Mouse (Mus musculus): ENCODE measurements at regions not wholly inside any gene's neighbourhood (a gene's known extent, or its start where the extent isn't known, plus 50 kb on each side); places are given as distances from the start of the nearest gene placed in this dataset.

GRCm38 (mm10) chr14:31945125-31945524 is 83.7 kb upstream of the Galnt15 start:
- no peaks in the 10 kb centered on the region for H3K27me3 ChIP-seq
- no peaks in the 10 kb centered on the region for H3K9me3 ChIP-seq (replicated peaks)
- H3K4me2 ChIP-seq: no peak overlapping the region
- WGBS: 7% methylated on average over 7 of the region's 7 CpGs
- no peak overlapping the region for H3K9ac ChIP-seq
- H3K4me1 ChIP-seq (replicated peaks): peaks cover 14% of the 10 kb centered on the region
- no peaks in the 10 kb centered on the region for H3K36me3 ChIP-seq
- peak overlapping the region; percentile 66 for H3K27ac ChIP-seq
- ATAC-seq (replicated peaks; ENCODE audit: insufficient number of reproducible peaks, insufficient read depth, low FRiP score, low read depth): peak; percentile 68; the same call in 1 of the 2 replicates
- H3K4me3 ChIP-seq: no peak overlapping the region

- Histone ChIP-seq H3K27me3 (no peaks in the 10 kb centered on the region), H3K4me2 (no peak overlapping the region), H3K27ac (peak overlapping the region; percentile 66), H3K36me3 (no peaks in the 10 kb centered on the region), H3K9me3 (replicated peaks) (no peaks in the 10 kb centered on the region), H3K9ac (no peak overlapping the region), H3K4me3 (no peak overlapping the region), H3K4me1 (replicated peaks) (peaks cover 14% of the 10 kb centered on the region)
- WGBS: 87% methylated on average over 1 of the region's 1 CpGs
- 0 out of 2 replicates have a peak, but pooled peaks have one; percentile 30 for ATAC-seq (replicated peaks; ENCODE audit: insufficient number of reproducible peaks, insufficient read depth, low FRiP score, low read depth)
Measured at GRCm38 (mm10) chr14:31946032-31946431, 82.8 kb upstream of the Galnt15 start.

DNA sequence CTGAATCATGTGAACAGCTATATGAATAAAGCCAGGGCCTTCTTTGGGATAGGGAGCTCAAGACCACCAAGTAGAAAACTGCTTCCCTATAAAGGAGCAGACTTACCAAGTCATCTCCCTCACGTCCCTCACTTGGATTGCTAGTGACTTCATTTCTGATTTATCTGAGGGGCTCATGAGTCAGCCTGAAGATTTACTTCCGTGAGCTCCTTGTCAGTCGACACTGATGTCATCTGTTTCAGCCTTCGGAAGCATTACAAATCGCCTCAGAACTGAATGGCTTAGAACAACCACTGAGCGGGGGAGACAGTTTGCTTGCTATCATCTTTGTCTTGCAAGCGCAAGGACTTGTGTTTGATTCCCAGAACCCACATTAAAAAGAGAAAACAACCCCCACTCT is 81.5 kb upstream of the Galnt15 start:
- Histone ChIP-seq H3K9ac (no peak overlapping the region), H3K27me3 (no peaks in the 10 kb centered on the region), H3K4me3 (no peak overlapping the region), H3K36me3 (no peaks in the 10 kb centered on the region), H3K27ac (no peak overlapping the region), H3K4me1 (replicated peaks) (peaks cover 12% of the 10 kb centered on the region), H3K4me2 (no peak overlapping the region), H3K9me3 (replicated peaks) (no peaks in the 10 kb centered on the region)
- ATAC-seq (replicated peaks; ENCODE audit: insufficient number of reproducible peaks, insufficient read depth, low FRiP score, low read depth): no peak
- 29% methylated on average over 7 of the region's 7 CpGs for WGBS

- Histone ChIP-seq H3K4me3 (no peak overlapping the region), H3K4me2 (no peak overlapping the region), H3K27me3 (no peaks in the 10 kb centered on the region), H3K36me3 (no peaks in the 10 kb centered on the region), H3K27ac (no peak overlapping the region), H3K4me1 (replicated peaks) (no peaks in the 10 kb centered on the region), H3K9me3 (replicated peaks) (no peaks in the 10 kb centered on the region), H3K9ac (no peak overlapping the region)
- ATAC-seq (replicated peaks; ENCODE audit: insufficient number of reproducible peaks, insufficient read depth, low FRiP score, low read depth): no peak
- 68% methylated on average over 3 of the region's 3 CpGs for WGBS
Measured at GRCm38 (mm10) chr14:31951894-31952293, 76.9 kb upstream of the Galnt15 start.

DNA sequence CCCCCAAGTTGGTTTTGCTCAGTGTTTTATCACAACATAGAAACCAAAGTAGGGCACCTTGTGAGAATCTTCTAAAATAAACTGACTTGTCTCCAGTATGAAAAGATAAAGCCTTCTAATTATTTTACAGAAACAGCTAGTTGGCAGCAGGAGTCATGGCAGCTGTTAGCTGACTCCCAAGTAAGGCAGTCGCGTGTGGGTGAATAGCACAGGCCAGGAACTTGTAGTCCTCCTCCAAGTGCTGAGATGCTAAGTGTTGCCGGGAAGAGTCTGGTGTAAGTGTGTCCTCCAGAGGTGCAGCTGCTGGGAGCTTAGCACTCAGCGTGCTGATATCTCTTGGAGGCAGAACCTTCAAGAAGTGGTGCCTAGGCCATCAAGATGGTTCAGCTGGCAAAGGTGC is 75.0 kb upstream of the Galnt15 start:
- no peak overlapping the region for H3K9ac ChIP-seq
- H3K9me3 ChIP-seq (replicated peaks): no peaks in the 10 kb centered on the region
- ATAC-seq (replicated peaks; ENCODE audit: insufficient number of reproducible peaks, insufficient read depth, low FRiP score, low read depth): no peak
- no peak overlapping the region for H3K4me2 ChIP-seq
- no peak overlapping the region for H3K27ac ChIP-seq
- no peaks in the 10 kb centered on the region for H3K4me1 ChIP-seq (replicated peaks)
- WGBS: 62% methylated on average over 4 of the region's 4 CpGs
- no peak overlapping the region for H3K4me3 ChIP-seq
- no peaks in the 10 kb centered on the region for H3K27me3 ChIP-seq
- no peaks in the 10 kb centered on the region for H3K36me3 ChIP-seq

DNA sequence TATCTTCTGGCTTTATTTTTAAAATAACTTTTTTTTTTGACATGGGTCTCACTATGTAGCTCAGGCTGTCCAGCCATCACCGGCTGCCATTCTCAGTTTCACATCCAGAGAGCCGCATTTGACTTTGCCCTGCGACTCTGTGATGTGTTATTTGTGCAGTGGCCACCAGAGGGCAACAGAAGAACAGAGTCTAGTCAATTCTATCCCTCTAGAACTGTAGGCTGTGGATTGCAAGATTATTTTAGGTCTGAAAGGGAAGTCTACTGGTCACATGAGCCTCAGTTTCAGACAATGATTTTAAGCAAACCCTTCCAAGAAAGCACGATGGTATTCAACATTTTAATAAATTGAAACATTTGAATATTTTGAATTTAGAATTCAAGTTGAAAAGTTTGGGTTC is 73.8 kb upstream of the Galnt15 start:
- Histone ChIP-seq H3K4me1 (replicated peaks) (no peaks in the 10 kb centered on the region), H3K4me3 (no peak overlapping the region), H3K27ac (no peak overlapping the region), H3K36me3 (no peaks in the 10 kb centered on the region), H3K4me2 (no peak overlapping the region), H3K9me3 (replicated peaks) (no peaks in the 10 kb centered on the region), H3K27me3 (no peaks in the 10 kb centered on the region), H3K9ac (no peak overlapping the region)
- ATAC-seq (replicated peaks; ENCODE audit: insufficient number of reproducible peaks, insufficient read depth, low FRiP score, low read depth): 0 out of 2 replicates have a peak, but pooled peaks have one; percentile 40
- 5% methylated on average over 4 of the region's 4 CpGs for WGBS

DNA sequence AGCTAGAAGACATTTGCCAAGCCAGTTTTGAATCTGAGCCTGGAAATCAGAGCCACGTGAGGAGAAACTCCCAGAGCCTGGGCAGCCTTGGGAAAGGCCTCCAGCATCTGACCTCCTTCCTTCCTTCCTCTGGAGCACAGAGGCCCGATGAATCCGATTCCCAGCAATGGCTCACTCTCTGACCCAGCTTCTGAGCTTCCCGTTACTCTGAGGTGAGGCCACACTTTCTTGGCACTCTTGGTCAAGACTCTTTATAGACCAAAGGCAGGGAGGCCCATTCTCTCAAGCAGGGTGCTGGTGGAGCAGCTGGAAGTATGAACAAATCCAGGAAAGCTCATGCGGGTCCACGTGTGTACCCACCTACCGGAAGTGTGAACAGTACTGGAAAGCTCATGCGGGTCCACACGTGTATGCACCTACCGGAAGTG is 71.6 kb upstream of the Galnt15 start:
- no peak overlapping the region for H3K4me2 ChIP-seq
- H3K9ac ChIP-seq: no peak overlapping the region
- H3K4me3 ChIP-seq: no peak overlapping the region
- no peaks in the 10 kb centered on the region for H3K9me3 ChIP-seq (replicated peaks)
- H3K27ac ChIP-seq: no peak overlapping the region
- no peak for ATAC-seq (replicated peaks; ENCODE audit: insufficient number of reproducible peaks, insufficient read depth, low FRiP score, low read depth)
- no peaks in the 10 kb centered on the region for H3K36me3 ChIP-seq
- no peaks in the 10 kb centered on the region for H3K27me3 ChIP-seq
- no peaks in the 10 kb centered on the region for H3K4me1 ChIP-seq (replicated peaks)
- WGBS: 84% methylated on average over 10 of the region's 10 CpGs

DNA sequence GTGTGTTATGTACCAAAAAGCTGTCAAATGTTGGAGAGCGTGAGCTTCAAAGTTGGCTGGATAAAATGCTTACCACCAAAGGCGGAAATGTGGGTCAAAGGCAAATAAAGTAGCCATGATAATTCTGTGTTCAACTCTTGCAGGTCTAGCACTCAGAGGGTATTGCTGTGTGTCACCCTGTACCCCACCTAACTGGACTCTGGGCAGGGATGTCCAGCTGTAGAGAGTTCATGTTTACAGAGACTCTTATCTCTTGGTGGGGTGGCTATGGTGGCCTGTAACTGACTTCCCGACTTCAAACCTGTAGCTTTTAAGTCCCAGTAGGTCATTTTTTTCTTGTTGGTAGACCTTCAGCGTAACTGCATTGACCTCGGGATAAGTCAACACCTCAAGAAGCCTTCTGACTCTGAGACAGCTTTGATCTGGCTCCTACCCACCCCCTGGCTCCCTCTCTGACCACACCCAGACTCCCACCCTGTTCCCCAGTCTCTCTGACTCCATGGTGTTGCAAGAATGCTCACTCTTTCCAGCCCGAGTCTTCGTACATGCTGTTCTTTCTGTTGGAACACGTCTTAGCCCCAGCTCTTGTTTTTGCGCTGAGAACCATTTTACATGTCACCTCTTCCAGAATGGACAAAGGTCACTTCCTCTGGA is 68.5 kb upstream of the Galnt15 start:
- peaks cover 8% of the 10 kb centered on the region for H3K4me1 ChIP-seq (replicated peaks)
- no peaks in the 10 kb centered on the region for H3K36me3 ChIP-seq
- H3K4me3 ChIP-seq: no peak overlapping the region
- H3K27ac ChIP-seq: no peak overlapping the region
- H3K9me3 ChIP-seq (replicated peaks): no peaks in the 10 kb centered on the region
- no peak for ATAC-seq (replicated peaks; ENCODE audit: insufficient number of reproducible peaks, insufficient read depth, low FRiP score, low read depth)
- no peaks in the 10 kb centered on the region for H3K27me3 ChIP-seq
- H3K4me2 ChIP-seq: no peak overlapping the region
- 79% methylated on average over 9 of the region's 9 CpGs for WGBS
- no peak overlapping the region for H3K9ac ChIP-seq

- Histone ChIP-seq H3K27ac (peak overlapping the region; percentile 38; the same call in 1 of the 2 replicates), H3K27me3 (no peaks in the 10 kb centered on the region), H3K36me3 (no peaks in the 10 kb centered on the region), H3K4me3 (no peak overlapping the region), H3K4me2 (no peak overlapping the region), H3K4me1 (replicated peaks) (peaks cover 8% of the 10 kb centered on the region), H3K9me3 (replicated peaks) (no peaks in the 10 kb centered on the region), H3K9ac (no peak overlapping the region)
- ATAC-seq (replicated peaks; ENCODE audit: insufficient number of reproducible peaks, insufficient read depth, low FRiP score, low read depth): no peak
- WGBS: 63% methylated on average over 5 of the region's 5 CpGs
Measured at GRCm38 (mm10) chr14:31961442-31961841, 67.3 kb upstream of the Galnt15 start.

DNA sequence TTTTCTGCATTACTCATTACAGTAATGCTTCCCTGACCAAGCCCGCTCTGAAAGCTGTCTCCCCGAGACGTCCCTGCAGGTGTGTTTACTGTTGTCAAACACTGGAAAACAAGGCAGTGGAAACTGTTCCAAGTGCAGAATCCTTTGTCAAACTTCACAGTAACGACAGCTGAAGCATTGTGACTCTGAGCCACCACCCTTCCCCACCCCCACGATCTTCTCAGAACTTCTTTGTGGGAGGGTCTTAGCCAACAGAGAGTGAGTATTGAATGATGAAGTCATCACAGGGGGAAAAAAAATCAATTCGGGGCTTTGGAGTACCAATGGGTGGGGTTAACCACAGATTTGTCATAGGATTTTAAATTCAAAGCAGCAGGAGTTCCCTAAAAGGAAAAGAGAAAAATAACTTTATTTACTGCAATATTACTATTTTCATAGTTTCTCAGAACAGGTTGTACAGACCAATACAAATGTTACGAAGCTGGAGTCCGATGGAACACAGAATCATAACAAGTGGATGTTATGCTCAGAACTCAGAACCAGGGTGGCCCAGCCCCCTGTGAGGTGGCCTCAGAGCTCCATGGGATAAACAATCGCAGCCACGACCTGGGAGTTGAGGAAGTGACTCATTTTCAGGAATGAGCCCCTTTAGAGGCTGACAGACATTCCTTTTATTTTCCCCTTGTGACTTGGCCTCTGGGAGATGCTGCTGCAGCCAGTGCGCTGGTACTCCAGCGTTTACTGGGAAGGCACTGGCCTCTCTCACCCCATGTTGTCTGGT is 65.5 kb upstream of the Galnt15 start:
- WGBS: 38% methylated on average over 12 of the region's 12 CpGs
- no peak overlapping the region for H3K4me2 ChIP-seq
- H3K27ac ChIP-seq: peak overlapping the region; percentile 35
- H3K27me3 ChIP-seq: no peaks in the 10 kb centered on the region
- no peak for ATAC-seq (replicated peaks; ENCODE audit: insufficient number of reproducible peaks, insufficient read depth, low FRiP score, low read depth)
- H3K9me3 ChIP-seq (replicated peaks): no peaks in the 10 kb centered on the region
- no peaks in the 10 kb centered on the region for H3K36me3 ChIP-seq
- peaks cover 8% of the 10 kb centered on the region for H3K4me1 ChIP-seq (replicated peaks)
- no peak overlapping the region for H3K4me3 ChIP-seq
- H3K9ac ChIP-seq: no peak overlapping the region

DNA sequence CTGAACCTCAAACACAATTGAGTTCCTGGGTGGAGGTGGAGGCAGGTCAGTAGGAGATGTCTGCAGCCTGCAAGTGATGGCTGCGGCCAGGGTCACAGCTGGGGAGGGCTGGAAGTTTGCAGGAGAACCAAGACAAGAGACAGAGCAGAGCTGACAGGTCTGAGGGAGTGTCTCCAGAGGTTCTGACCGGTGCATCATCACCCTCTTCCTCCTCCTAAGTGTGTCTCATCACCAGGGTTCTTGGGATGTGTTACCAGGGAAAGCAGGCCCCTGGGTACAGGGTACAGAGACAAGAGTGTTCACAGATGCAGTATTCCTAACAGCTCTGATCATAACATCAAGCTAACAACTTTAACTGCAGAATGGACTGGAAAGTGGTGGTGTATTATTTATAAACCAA is 64.7 kb upstream of the Galnt15 start:
- Histone ChIP-seq H3K27ac (peak overlapping the region; percentile 35), H3K27me3 (no peaks in the 10 kb centered on the region), H3K9ac (no peak overlapping the region), H3K4me2 (no peak overlapping the region), H3K4me1 (replicated peaks) (peaks cover 8% of the 10 kb centered on the region), H3K36me3 (no peaks in the 10 kb centered on the region), H3K9me3 (replicated peaks) (no peaks in the 10 kb centered on the region), H3K4me3 (no peak overlapping the region)
- 16% methylated on average over 2 of the region's 2 CpGs for WGBS
- ATAC-seq (replicated peaks; ENCODE audit: insufficient number of reproducible peaks, insufficient read depth, low FRiP score, low read depth): no peak

GRCm38 (mm10) chr14:31964831-31965230 is 64.0 kb upstream of the Galnt15 start:
- Histone ChIP-seq H3K4me1 (replicated peaks) (peaks cover 8% of the 10 kb centered on the region), H3K4me2 (no peak overlapping the region), H3K27ac (no peak overlapping the region), H3K4me3 (no peak overlapping the region), H3K9me3 (replicated peaks) (no peaks in the 10 kb centered on the region), H3K9ac (no peak overlapping the region), H3K27me3 (no peaks in the 10 kb centered on the region), H3K36me3 (no peaks in the 10 kb centered on the region)
- ATAC-seq (replicated peaks; ENCODE audit: insufficient number of reproducible peaks, insufficient read depth, low FRiP score, low read depth): no peak
- 69% methylated on average over 4 of the region's 4 CpGs for WGBS
